Mouse (Mus musculus) intestine, embryonic 15.5 days (tissue): Measurements from ENCODE around the gene Acrbp. TPM values are rescaled to one million over a fixed set of nuclear protein-coding genes. Genes with fewer than 3 reads are reported as not detected.
"Not testable (repeated sequence)": the region's sequence is repeated elsewhere in the genome, so short reads cannot be mapped to it uniquely, and the experiment has no call there.

ENCODE experiments used
- ATAC-seq: fragments of 200-750 bp; cut with Nextera tagmentation; 2 replicates; pipeline ENCODE4 v1.8.0; 2017; ENCODE audit warnings: moderate TSS enrichment, moderate library complexity
- H3K27ac ChIP-seq: fragments of 300-500 bp; sonication (generic); 2 replicates; pipeline ENCODE4 v1.5.1; 2015; ENCODE audit warnings: mild to moderate bottlenecking, inconsistent platforms
- H3K27me3 ChIP-seq: fragments of 300-500 bp; sonication (generic); replicated peaks from 2 replicates; pipeline ENCODE4 v1.6.1; 2015; ENCODE audit warnings: inconsistent platforms
- H3K36me3 ChIP-seq: fragments of 300-500 bp; sonication (generic); 2 replicates; pipeline ENCODE4 v1.6.1; 2015; ENCODE audit warnings: inconsistent platforms
- H3K4me1 ChIP-seq: fragments of 300-500 bp; sonication (generic); replicated peaks from 2 replicates; pipeline ENCODE4 v1.6.1; 2015; ENCODE audit warnings: inconsistent platforms
- H3K4me2 ChIP-seq: fragments of 300-500 bp; sonication (generic); replicated peaks from 2 replicates; pipeline ENCODE4 v1.6.1; 2015; ENCODE audit warnings: mild to moderate bottlenecking, inconsistent platforms
- H3K4me3 ChIP-seq: fragments of 300-500 bp; sonication (generic); replicated peaks from 2 replicates; pipeline ENCODE4 v1.5.1; 2015; ENCODE audit warnings: inconsistent platforms
- H3K9ac ChIP-seq: fragments of 300-500 bp; sonication (generic); 2 replicates; pipeline ENCODE4 v1.6.1; 2015; ENCODE audit warnings: inconsistent platforms
- H3K9me3 ChIP-seq: fragments of 300-500 bp; sonication (generic); 2 replicates; pipeline ENCODE4 v1.6.1; 2016; ENCODE audit warnings: inconsistent platforms
- WGBS: fragments of 180-500 bp; shearing (Covaris S2); methylation state at CpG from one replicate; pipeline ENCODE4 v1.1.7; 2015; 5-methylcytosine and 5-hydroxymethylcytosine counted together
- polyA plus RNA-seq: library from polyadenylated mRNA; unstranded; fragments of >200 nt; fragmentation: Nextera tagmentation; extraction: Ambion mirVana; gene quantifications from 2 replicates; pipeline ENCODE4 v1.2.1, GENCODE M21; 2015

The Acrbp gene
- 8.5 and 9.3 TPM in 2 replicates for polyA plus RNA-seq

DNA sequence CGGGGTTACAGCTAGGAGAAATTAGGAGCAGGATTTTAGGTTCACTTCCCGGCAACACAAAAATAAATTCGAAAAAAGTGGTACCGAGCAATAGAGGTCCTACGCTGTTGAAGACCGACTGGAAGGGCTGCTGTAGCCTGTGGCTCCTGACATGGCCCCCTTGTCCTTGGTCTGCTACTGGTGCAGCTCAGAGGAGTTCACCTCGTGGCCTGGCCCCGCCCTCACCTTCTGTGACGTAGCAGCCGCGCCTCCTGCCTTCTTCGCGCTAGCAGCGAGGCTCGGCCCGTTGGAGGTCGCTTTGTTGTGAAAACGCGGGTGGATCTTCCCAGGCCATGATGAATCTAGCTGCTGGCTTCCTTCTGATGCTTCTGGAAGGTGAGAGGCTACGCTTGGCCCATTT, at the start of gene Acrbp:
Gene Acrbp, plus strand, starts transcription at position 12 of the 400 bp plus-strand sequence.
- no peak within 1 kb of the TSS for H3K27ac ChIP-seq
- H3K27me3 ChIP-seq = no peaks in the 10 kb centered on the region
- no peaks in the 10 kb centered on the region for H3K9me3 ChIP-seq
- H3K4me2 ChIP-seq = no peak within 1 kb of the TSS
- H3K9ac ChIP-seq = no peak within 1 kb of the TSS
- WGBS = 36% methylated on average over 20 of the region's 20 CpGs
- H3K36me3 ChIP-seq = peaks cover 39% of the 10 kb centered on the region
- H3K4me3 ChIP-seq = no peak within 1 kb of the TSS
- no peaks in the 10 kb centered on the region for H3K4me1 ChIP-seq
- ATAC-seq = peak; percentile 57

DNA sequence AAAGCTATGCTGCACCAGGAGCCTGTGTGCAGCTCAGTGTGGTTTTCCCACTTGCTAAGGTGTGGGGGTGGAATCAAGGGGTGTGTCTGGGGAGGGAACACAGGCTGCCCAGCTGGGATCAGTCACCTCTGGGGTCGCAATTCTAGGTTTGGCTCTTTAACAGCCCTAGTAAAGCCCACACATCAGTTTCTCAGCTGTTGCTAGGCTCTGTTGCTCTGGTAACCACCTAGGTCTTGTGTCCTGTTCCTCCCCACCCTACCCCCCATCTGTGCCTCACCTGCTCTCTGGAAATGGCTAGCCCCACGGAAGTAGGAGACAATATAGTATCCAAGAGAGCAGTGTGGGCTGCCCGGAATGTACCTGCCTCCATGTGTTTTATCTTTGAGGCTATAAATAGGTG, 45.8 kb upstream of the Acrbp start:
- Histone ChIP-seq H3K9ac (no peak overlapping the region), H3K27me3 (peaks cover 28% of the 10 kb centered on the region), H3K27ac (no peak overlapping the region), H3K9me3 (no peaks in the 10 kb centered on the region), H3K4me2 (no peak overlapping the region), H3K4me1 (peaks cover 5% of the 10 kb centered on the region; the same call in 1 of the 2 replicates), H3K4me3 (no peak overlapping the region), H3K36me3 (no peaks in the 10 kb centered on the region)
- 29% methylated on average over 3 of the region's 3 CpGs for WGBS
- no peak for ATAC-seq

DNA sequence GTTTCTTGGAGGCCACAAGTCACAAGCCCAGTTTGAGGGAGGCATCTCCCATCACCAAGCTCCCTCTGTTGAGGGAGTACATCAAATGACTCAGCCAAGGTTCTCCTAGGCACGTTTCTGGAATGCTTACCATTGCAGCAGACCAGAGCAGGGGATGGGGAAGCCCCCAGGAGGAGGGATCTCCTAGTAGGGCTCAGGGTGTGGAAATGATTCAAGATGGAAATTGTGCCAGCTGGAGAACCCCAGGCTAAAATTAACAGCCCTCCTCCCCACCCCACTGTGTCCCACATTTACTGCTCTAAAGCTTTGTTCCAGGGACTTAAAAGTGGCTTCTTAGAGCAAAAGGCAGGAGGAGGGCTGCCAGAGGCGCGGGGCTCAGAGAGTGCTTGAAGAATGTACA, 44.4 kb upstream of the Acrbp start:
- Histone ChIP-seq H3K27me3 (peaks cover 16% of the 10 kb centered on the region), H3K4me2 (no peak overlapping the region), H3K4me1 (peaks cover 9% of the 10 kb centered on the region), H3K9me3 (no peaks in the 10 kb centered on the region), H3K4me3 (no peak overlapping the region), H3K36me3 (no peaks in the 10 kb centered on the region), H3K27ac (no peak overlapping the region), H3K9ac (no peak overlapping the region; the same call in 1 of the 2 replicates)
- 36% methylated on average over 3 of the region's 3 CpGs for WGBS
- no peak for ATAC-seq

DNA sequence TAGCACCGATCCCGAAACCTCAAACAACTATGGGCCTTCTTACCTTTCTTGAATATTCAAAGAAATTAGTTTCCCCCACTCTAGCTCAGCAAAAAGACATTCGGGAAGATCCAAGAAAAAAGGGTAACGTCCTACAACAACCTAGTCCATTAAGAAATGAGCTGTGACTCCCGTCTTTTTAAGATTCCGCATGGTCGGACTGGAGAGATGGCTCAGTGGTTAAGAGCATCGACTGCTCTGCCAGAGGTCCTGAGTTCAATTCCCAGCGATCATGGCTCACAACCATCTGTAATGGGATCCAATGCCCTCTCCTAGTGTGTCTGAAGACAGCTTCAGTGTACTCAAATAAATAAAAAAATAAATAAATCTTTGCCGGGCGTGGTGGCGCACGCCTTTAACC, 41.4 kb upstream of the Acrbp start:
- Histone ChIP-seq H3K4me1 (peaks cover 12% of the 10 kb centered on the region), H3K27ac (peak overlapping the region; percentile 82; the same call in 1 of the 2 replicates), H3K4me3 (peak overlapping the region; percentile 80), H3K27me3 (peaks cover 4% of the 10 kb centered on the region; the same call in 1 of the 2 replicates), H3K9me3 (no peaks in the 10 kb centered on the region), H3K9ac (peak overlapping the region; percentile 56; the same call in 1 of the 2 replicates), H3K4me2 (peak overlapping the region; percentile 70), H3K36me3 (no peaks in the 10 kb centered on the region)
- 41% methylated on average over 13 of the region's 13 CpGs for WGBS
- no peak for ATAC-seq

DNA sequence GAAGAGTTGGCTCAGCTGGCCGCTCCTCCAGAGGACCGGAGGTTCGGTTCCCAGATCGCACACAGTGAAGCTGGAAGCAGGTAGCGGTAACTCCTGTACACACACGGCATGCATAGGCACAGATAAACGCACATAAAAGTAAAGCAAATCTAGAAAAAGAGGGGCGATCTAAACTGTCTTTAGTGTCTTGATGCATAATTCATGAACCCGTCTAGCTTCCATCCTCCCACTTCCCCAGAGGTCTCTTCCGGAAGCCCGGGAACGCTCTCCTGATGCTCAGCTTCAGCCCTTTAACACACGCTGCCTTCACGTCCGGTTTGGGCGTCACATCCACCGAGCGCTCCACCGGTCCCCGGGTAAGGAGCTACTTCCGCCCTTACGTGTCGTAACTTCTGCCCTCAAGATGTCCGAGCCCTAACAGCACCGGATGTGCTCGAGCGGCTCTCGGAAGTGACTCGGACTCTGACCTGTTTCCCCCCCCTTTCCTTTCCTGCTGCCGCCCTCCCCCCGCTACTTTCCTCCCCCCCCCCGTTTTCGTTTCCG, 40.8 kb upstream of the Acrbp start:
- under 1% methylated on average over 32 of the region's 34 CpGs for WGBS
- ATAC-seq = peak; percentile 98

DNA sequence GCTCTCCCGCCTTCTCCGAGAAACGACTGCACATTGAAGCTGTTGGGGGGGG, 40.5 kb upstream of the Acrbp start, which contains the start of gene Zfp384:
Gene Zfp384, plus strand, starts transcription at position 17 of the 52 bp plus-strand sequence.
- no peaks in the 10 kb centered on the region for H3K27me3 ChIP-seq
- H3K27ac ChIP-seq = peak within 1 kb of the TSS; percentile 98
- peaks cover 7% of the 10 kb centered on the region for H3K4me1 ChIP-seq
- peak within 1 kb of the TSS; percentile 79 for H3K4me2 ChIP-seq
- no peak for ATAC-seq
- 0% methylated on average over 3 of the region's 3 CpGs for WGBS
- H3K4me3 ChIP-seq = peak within 1 kb of the TSS; percentile 80
- H3K9ac ChIP-seq = peak within 1 kb of the TSS; percentile 93
- peaks cover 4% of the 10 kb centered on the region; the same call in 1 of the 2 replicates for H3K36me3 ChIP-seq
- no peaks in the 10 kb centered on the region for H3K9me3 ChIP-seq

More for the DNA sequence above, 40.8 kb upstream of the Acrbp start:
- Histone ChIP-seq H3K4me1 (peaks cover 8% of the 10 kb centered on the region), H3K27ac (peak overlapping the region; percentile 98), H3K4me2 (peak overlapping the region; percentile 70), H3K36me3 (peaks cover 2% of the 10 kb centered on the region; the same call in 1 of the 2 replicates), H3K9ac (peak overlapping the region; percentile 93), H3K27me3 (peaks cover 2% of the 10 kb centered on the region; the same call in 1 of the 2 replicates), H3K4me3 (peak overlapping the region; percentile 80), H3K9me3 (no peaks in the 10 kb centered on the region)

DNA sequence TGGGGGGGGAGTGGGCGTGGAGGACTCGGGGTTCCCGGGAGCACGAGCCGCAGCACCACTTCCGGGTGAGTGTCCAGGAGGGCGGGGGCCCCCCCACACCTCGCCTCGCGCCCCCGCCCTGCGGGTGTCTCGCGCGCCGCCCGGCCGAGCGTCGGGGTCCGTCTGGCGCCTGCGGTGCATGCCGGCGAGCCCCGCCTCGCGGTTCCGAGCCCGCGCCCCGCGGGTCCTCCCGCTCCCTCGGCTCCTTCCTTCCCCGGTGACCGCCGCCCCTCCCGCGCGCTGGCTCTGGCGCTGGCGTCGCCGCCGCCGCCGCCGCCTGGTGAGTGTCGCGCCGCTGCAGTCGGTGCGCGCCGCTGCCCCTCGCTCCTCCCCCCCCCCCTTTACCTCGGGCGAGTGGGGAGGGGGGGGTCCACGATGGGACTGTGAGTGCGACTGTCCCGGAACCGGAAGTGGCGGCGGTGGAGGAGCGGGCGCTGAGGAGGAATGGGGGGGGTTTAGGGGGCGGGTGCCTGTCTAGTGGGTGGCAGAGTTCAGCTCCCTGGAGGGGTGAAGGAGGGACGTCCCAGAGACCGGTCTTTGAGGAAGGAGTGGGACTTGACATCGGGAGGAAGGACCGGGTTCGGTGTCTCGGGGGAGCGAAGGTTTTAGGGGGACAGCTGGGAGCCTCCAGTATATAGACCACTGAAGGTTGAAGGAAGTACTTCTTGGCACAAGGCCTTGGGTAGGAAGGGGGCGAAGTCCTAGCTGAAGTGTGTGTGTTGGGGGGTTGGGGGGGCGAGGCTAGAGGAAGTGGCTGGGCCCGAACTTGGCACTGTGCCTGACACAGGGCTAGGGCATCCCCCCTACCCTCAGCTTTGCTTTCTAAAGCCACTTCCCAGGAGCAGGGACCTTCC, 40.1 kb upstream of the Acrbp start:
- Histone ChIP-seq H3K9ac (peak overlapping the region; percentile 93), H3K36me3 (peaks cover 4% of the 10 kb centered on the region; the same call in 1 of the 2 replicates), H3K4me1 (peaks cover 7% of the 10 kb centered on the region), H3K27me3 (no peaks in the 10 kb centered on the region), H3K4me2 (peak overlapping the region; percentile 79), H3K9me3 (no peaks in the 10 kb centered on the region), H3K4me3 (peak overlapping the region; percentile 80), H3K27ac (peak overlapping the region; percentile 98)
- under 1% methylated on average over 67 of the region's 78 CpGs for WGBS
- ATAC-seq = peak; percentile 93

DNA sequence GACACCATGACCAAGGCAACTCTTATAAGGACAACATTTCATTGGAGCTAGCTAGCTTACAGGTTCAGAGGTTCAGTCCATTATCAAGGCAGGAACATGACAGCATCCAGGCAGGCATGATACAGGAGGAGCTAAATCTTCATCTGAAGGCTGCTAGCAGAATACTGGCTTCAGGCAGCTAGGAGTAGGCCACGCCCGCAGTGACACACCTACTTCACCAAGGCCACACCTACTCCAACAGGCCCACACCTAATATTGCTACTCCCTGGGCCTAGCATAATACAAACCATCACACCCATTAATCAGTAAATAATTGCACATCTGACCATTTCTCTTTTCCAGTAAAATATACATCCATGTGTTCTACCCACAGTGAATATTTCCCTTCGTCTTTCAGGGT, 31.8 kb upstream of the Acrbp start:
- Histone ChIP-seq H3K4me3 (no peak overlapping the region), H3K4me2 (no peak overlapping the region), H3K9ac (no peak overlapping the region), H3K27ac (no peak overlapping the region), H3K9me3 (no peaks in the 10 kb centered on the region), H3K36me3 (peaks cover 24% of the 10 kb centered on the region; the same call in 1 of the 2 replicates), H3K4me1 (no peaks in the 10 kb centered on the region), H3K27me3 (no peaks in the 10 kb centered on the region)
- WGBS = 95% methylated on average over 3 of the region's 3 CpGs
- no peak for ATAC-seq

DNA sequence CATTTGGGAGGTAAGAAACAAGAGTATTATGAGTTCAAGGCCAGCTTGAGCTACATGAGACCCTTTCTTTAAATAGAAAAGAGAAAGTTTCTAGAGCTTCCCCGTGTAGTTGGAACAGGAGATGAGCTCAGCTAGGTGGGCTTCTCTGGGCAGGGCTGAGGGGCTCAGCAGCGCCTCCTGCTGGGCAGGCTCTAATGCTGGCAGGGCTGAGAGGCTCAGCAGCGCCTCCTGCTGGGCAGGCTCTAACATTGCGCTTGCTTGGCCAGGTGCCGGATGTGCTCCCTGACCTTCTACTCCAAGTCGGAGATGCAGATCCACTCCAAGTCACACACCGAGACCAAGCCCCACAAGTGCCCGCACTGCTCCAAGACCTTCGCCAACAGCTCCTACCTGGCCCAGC, 19.0 kb upstream of the Acrbp start:
- not testable (repeated sequence) for H3K9ac ChIP-seq, H3K4me3 ChIP-seq, H3K9me3 ChIP-seq, H3K4me1 ChIP-seq, H3K27me3 ChIP-seq, ATAC-seq, H3K4me2 ChIP-seq, H3K27ac ChIP-seq
- peaks cover 35% of the 10 kb centered on the region for H3K36me3 ChIP-seq
- WGBS = 39% methylated on average over 7 of the region's 9 CpGs

DNA sequence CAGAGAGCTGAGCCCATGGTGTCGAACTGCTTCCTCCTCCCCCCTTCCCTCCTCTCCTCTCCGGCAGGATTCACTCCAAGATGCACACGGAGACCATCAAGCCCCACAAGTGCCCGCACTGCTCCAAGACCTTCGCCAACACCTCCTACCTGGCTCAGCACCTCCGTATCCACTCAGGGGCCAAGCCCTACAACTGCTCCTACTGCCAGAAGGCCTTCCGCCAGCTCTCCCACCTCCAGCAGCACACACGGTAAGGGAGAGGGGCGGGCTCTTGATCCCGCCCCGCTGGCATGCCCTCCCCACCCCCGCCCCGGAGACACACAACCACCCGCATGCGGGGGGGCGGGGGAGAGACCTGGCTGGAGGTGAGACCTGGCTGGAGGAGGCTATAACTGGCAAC, 17.9 kb upstream of the Acrbp start:
- H3K36me3 ChIP-seq = peaks cover 42% of the 10 kb centered on the region

DNA sequence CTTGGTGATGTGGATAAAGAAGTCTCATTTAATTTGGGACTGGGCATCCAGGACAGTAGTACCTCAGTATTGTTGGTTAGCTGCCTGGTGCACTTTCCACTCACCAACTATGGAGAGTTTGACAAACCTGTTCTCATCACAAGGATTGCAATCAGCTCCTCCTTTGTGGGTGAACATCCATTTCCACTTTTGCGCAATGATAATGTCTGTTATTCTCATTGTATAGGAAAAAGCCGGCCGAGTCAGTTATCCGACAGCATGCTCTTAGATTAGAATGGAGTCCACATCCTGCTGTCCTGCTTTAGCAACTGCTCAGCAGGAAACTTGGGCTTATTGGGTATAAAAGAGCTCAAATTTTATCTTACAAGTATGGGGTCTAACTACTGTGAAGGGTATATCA, 10.8 kb upstream of the Acrbp start:
- no peak for ATAC-seq

More for the DNA sequence above, 17.9 kb upstream of the Acrbp start:
- Histone ChIP-seq H3K27me3 (no peaks in the 10 kb centered on the region), H3K9ac (no peak overlapping the region), H3K9me3 (no peaks in the 10 kb centered on the region), H3K27ac (no peak overlapping the region), H3K4me3 (no peak overlapping the region), H3K4me2 (no peak overlapping the region), H3K4me1 (no peaks in the 10 kb centered on the region)
- 87% methylated on average over 16 of the region's 16 CpGs for WGBS
- no peak for ATAC-seq

DNA sequence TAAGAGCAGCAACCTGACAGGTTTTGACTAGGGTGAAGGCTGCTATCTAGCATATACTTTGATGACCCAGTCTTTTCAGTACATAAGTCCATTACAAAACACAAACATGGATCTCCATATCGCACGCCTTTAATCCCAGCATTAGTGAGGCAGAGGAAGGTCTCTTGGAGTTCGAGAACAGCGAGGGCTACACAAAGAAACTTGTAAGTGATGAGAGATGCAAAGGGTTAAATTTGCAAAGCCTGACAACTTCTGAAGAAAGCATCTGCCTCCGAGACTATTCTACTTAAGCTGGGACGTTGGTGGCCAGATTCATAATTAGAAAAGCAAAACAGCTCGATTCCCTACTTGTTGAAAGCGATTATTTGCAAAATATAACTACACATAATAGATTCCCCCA, 10.4 kb upstream of the Acrbp start:
- H3K27ac ChIP-seq = peak overlapping the region; percentile 65
- WGBS = 4% methylated on average over 8 of the region's 8 CpGs

More for the DNA sequence above, 10.8 kb upstream of the Acrbp start:
- H3K27ac ChIP-seq = no peak overlapping the region
- H3K9me3 ChIP-seq = no peaks in the 10 kb centered on the region
- H3K27me3 ChIP-seq = no peaks in the 10 kb centered on the region
- WGBS = 95% methylated on average over 4 of the region's 4 CpGs
- peak overlapping the region; percentile 52 for H3K4me2 ChIP-seq
- H3K9ac ChIP-seq = no peak overlapping the region
- peak overlapping the region; percentile 29; the same call in 1 of the 2 replicates for H3K4me3 ChIP-seq
- peaks cover 16% of the 10 kb centered on the region for H3K36me3 ChIP-seq
- H3K4me1 ChIP-seq = no peaks in the 10 kb centered on the region

More for the DNA sequence above, 10.4 kb upstream of the Acrbp start:
- Histone ChIP-seq H3K9me3 (no peaks in the 10 kb centered on the region), H3K4me3 (peak overlapping the region; percentile 29), H3K9ac (no peak overlapping the region), H3K27me3 (no peaks in the 10 kb centered on the region), H3K4me2 (peak overlapping the region; percentile 52), H3K36me3 (peaks cover 17% of the 10 kb centered on the region), H3K4me1 (no peaks in the 10 kb centered on the region)
- ATAC-seq = peak; percentile 22
